Mouse (Mus musculus) myocyte (in vitro differentiated cells): ENCODE measurements at regions not wholly inside any gene's neighbourhood (a gene's known extent, or its start where the extent isn't known, plus 50 kb on each side); places are given as distances from the start of the nearest gene placed in this dataset.

Experiments used
- MAX ChIP-seq: IDR thresholded peaks from one replicate; pipeline ENCODE4 v1.6.1; 2011; ENCODE audit warnings: low read depth, mild to moderate bottlenecking, control low read depth
- POLR2A ChIP-seq: IDR thresholded peaks from one replicate; pipeline ENCODE4 v1.6.1; 2011; ENCODE audit warnings: low read depth, mild to moderate bottlenecking, control low read depth, moderate library complexity; ENCODE audit not compliant: insufficient read length
- POLR2AphosphoS2 ChIP-seq: IDR thresholded peaks from one replicate; pipeline ENCODE4 v1.6.1; 2011; ENCODE audit warnings: low read depth, control low read depth; ENCODE audit not compliant: insufficient read length
- REST ChIP-seq: IDR thresholded peaks from one replicate; pipeline ENCODE4 v1.6.1; 2011; ENCODE audit warnings: mild to moderate bottlenecking, control low read depth, moderate library complexity; ENCODE audit not compliant: insufficient read depth, insufficient read length
- SRF ChIP-seq: IDR thresholded peaks from one replicate; pipeline ENCODE4 v1.6.1; 2011; ENCODE audit warnings: low read depth; ENCODE audit not compliant: control insufficient read depth, insufficient read length
- TCF12 ChIP-seq: IDR thresholded peaks from one replicate; pipeline ENCODE4 v1.6.1; 2011; ENCODE audit warnings: mild to moderate bottlenecking, control low read depth; ENCODE audit not compliant: poor library complexity, insufficient read depth, severe bottlenecking
- USF1 ChIP-seq: IDR thresholded peaks from one replicate; pipeline ENCODE4 v1.6.1; 2011; ENCODE audit warnings: low read depth, mild to moderate bottlenecking, control low read depth, moderate library complexity

GRCm38 (mm10) chr4:33663616-33664473 is 260.5 kb upstream of the Cnr1 start:
- TF ChIP-seq TCF12, result no peak
- TF ChIP-seq REST, result no peak
- TF ChIP-seq POLR2A, result no peak
- no peak for TF ChIP-seq USF1
- TF ChIP-seq SRF, result no peak
- TF ChIP-seq MAX, result no peak
- no peak for TF ChIP-seq POLR2AphosphoS2
